Mouse (Mus musculus) neural tube, embryonic 14.5 days (tissue): ENCODE data around the gene Grm2. TPM values are rescaled to one million over a fixed set of nuclear protein-coding genes. Genes with fewer than 3 reads are reported as not detected.
"Not testable (repeated sequence)": the region's sequence is repeated elsewhere in the genome, so short reads cannot be mapped to it uniquely, and the experiment has no call there.

ENCODE experiments used
- ATAC-seq: fragments of 200-750 bp; cut with Nextera tagmentation; 2 replicates; pipeline ENCODE4 v1.8.0; 2017; ENCODE audit warnings: low read depth, mild to moderate bottlenecking, moderate TSS enrichment, moderate library complexity
- H3K27ac ChIP-seq: fragments of 300-500 bp; sonication (generic); 2 replicates; pipeline ENCODE4 v1.5.1; 2014; ENCODE audit warnings: low read depth, mild to moderate bottlenecking, control low read depth, low read length, moderate library complexity, mixed read lengths
- H3K27me3 ChIP-seq: fragments of 300-500 bp; sonication (generic); 2 replicates; pipeline ENCODE4 v1.6.1; 2014; ENCODE audit warnings: low read length; ENCODE audit not compliant: control insufficient read depth, insufficient read depth
- H3K36me3 ChIP-seq: fragments of 300-500 bp; sonication (generic); 2 replicates; pipeline ENCODE4 v1.6.1; 2014; ENCODE audit warnings: low read length, mixed read lengths; ENCODE audit not compliant: control insufficient read depth, insufficient read depth
- H3K4me1 ChIP-seq: fragments of 300-500 bp; sonication (generic); 2 replicates; pipeline ENCODE4 v1.6.1; 2014; ENCODE audit warnings: low read length; ENCODE audit not compliant: control insufficient read depth, insufficient read depth
- H3K4me2 ChIP-seq: fragments of 300-500 bp; sonication (generic); 2 replicates; pipeline ENCODE4 v1.6.1; 2014; ENCODE audit warnings: mild to moderate bottlenecking, low read depth, low read length, control low read depth
- H3K4me3 ChIP-seq: fragments of 300-500 bp; sonication (generic); 2 replicates; pipeline ENCODE4 v1.5.1; 2014; ENCODE audit warnings: low read depth, low read length, control low read depth, mixed read lengths
- H3K9ac ChIP-seq: fragments of 300-500 bp; sonication (generic); replicated peaks from 2 replicates; pipeline ENCODE4 v1.6.1; 2014; ENCODE audit warnings: low read depth, mild to moderate bottlenecking, control low read depth, low read length, mixed read lengths
- H3K9me3 ChIP-seq: fragments of 300-500 bp; sonication (generic); 2 replicates; pipeline ENCODE4 v1.6.1; 2016; ENCODE audit warnings: low read length; ENCODE audit not compliant: control insufficient read depth
- WGBS: fragments of 180-500 bp; shearing (Covaris S2); extraction: QIAGEN DNeasy Blood & Tissue Kit; methylation state at CpG from one replicate; pipeline ENCODE4 v1.1.7; 2014; 5-methylcytosine and 5-hydroxymethylcytosine counted together
- polyA plus RNA-seq: library from polyadenylated mRNA; unstranded; fragments of >200 nt; fragmentation: Nextera tagmentation; extraction: Ambion mirVana; gene quantifications from 2 replicates; pipeline ENCODE4 v1.2.1, GENCODE M21; 2014

The Grm2 gene
- polyA plus RNA-seq, 1 experiment from 2014 or later: 7.5 TPM

GRCm38 (mm10) chr9:106643128-106643527, 12.8 kb downstream of the Grm2 start:
- Histone ChIP-seq H3K4me2 (no peak overlapping the region), H3K27ac (no peak overlapping the region), H3K36me3 (no peaks in the 10 kb centered on the region), H3K4me1 (no peaks in the 10 kb centered on the region), H3K4me3 (no peak overlapping the region), H3K9me3 (no peaks in the 10 kb centered on the region), H3K27me3 (no peaks in the 10 kb centered on the region), H3K9ac (no peak overlapping the region)
- 31% methylated on average over 7 of the region's 7 CpGs for WGBS
- ATAC-seq: no peak

- Histone ChIP-seq H3K27me3 (no peaks in the 10 kb centered on the region), H3K9me3 (no peaks in the 10 kb centered on the region), H3K9ac (no peak overlapping the region), H3K27ac (no peak overlapping the region), H3K4me2 (no peak overlapping the region), H3K36me3 (no peaks in the 10 kb centered on the region), H3K4me1 (no peaks in the 10 kb centered on the region), H3K4me3 (no peak overlapping the region)
- ATAC-seq: no peak
- WGBS: 72% methylated on average over 5 of the region's 5 CpGs
Measured at GRCm38 (mm10) chr9:106641346-106641745, 14.5 kb downstream of the Grm2 start.

DNA sequence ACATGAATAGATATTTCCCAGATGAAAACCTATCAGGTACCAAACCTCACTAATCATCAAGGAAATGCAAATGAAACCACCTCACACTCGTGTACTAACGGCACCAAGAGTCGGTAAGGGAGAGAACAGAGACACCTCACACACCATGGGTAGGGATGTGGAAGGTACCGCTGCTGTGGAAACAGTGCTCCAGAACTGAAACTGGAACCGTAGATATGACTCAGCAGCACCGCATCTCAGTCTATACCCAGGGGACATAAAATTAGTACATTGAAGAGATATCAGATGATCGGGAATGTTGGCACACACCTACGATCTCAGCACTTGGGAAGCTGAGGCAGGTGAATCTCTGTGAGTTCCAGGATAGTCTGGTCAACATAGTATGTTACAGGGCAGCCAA, 17.7 kb downstream of the Grm2 start:
- 93% methylated on average over 8 of the region's 8 CpGs for WGBS
- H3K9ac ChIP-seq: no peak overlapping the region
- H3K27ac ChIP-seq: no peak overlapping the region
- H3K27me3 ChIP-seq: no peaks in the 10 kb centered on the region
- ATAC-seq: no peak
- no peak overlapping the region for H3K4me2 ChIP-seq
- H3K4me3 ChIP-seq: no peak overlapping the region
- no peaks in the 10 kb centered on the region for H3K9me3 ChIP-seq
- no peaks in the 10 kb centered on the region for H3K4me1 ChIP-seq
- no peaks in the 10 kb centered on the region for H3K36me3 ChIP-seq

- no peak for ATAC-seq
- Histone ChIP-seq H3K4me1 (no peaks in the 10 kb centered on the region), H3K36me3 (no peaks in the 10 kb centered on the region), H3K27ac (no peak overlapping the region), H3K9ac (no peak overlapping the region), H3K4me3 (no peak overlapping the region), H3K27me3 (no peaks in the 10 kb centered on the region), H3K9me3 (no peaks in the 10 kb centered on the region), H3K4me2 (no peak overlapping the region)
- 74% methylated on average over 5 of the region's 5 CpGs for WGBS
Measured at GRCm38 (mm10) chr9:106632185-106632584, 23.7 kb downstream of the Grm2 start.

- H3K27ac ChIP-seq, H3K9ac ChIP-seq, H3K36me3 ChIP-seq, H3K9me3 ChIP-seq, H3K4me1 ChIP-seq, ATAC-seq, H3K27me3 ChIP-seq, H3K4me2 ChIP-seq, H3K4me3 ChIP-seq: not testable (repeated sequence)
- WGBS: 28% methylated on average over 7 of the region's 8 CpGs
Measured at GRCm38 (mm10) chr9:106627796-106628195, 28.1 kb downstream of the Grm2 start.

DNA sequence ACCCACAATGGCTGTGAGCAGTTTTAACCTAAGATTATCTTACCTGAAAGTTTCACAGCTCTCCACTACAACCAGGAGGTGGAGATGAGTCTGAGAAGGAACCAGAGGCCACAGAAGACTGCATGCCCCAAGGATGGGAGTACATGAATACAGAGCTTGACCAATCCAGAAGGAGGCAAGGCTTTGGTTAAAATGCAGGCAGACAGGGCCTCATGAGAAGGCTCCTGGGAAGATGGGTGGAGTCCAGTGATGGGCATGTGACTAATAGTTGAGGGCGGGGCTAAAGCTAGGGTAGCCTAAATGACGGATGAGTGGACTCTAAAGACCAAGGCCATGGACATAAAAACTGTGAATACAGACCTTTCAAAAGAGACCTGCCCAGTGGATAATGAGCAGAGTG, 29.6 kb downstream of the Grm2 start, which contains the start of gene Iqcf6:
TSS of gene Iqcf6 (plus strand) at position 301 of the 400 bp plus-strand sequence.
- Histone ChIP-seq H3K4me3 (no peak within 1 kb of the TSS), H3K4me1 (no peaks in the 10 kb centered on the region), H3K9me3 (no peaks in the 10 kb centered on the region), H3K4me2 (no peak within 1 kb of the TSS), H3K27ac (no peak within 1 kb of the TSS), H3K27me3 (no peaks in the 10 kb centered on the region), H3K36me3 (no peaks in the 10 kb centered on the region), H3K9ac (no peak within 1 kb of the TSS)
- WGBS: 83% methylated on average over 2 of the region's 2 CpGs
- no peak for ATAC-seq

DNA sequence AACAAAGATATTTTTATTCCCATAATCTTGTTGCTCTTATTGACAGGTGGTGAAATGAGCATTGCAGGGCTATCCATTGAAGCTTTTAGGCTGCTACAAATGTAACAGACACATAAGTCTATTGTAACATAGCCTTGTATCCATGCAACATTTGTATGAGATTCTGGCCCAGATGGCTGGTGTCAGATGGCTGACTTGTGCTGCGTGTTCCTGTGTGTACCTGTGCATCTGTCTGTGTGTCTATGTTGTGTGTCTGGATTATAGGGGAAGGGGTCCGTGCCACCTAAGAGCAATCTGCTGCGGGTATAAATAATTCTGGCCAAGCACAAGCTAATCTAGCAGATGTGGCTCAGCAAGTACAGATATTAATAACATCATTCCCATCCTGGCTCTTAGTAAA, 38.4 kb downstream of the Grm2 start:
- no peaks in the 10 kb centered on the region for H3K27me3 ChIP-seq
- H3K9me3 ChIP-seq: no peaks in the 10 kb centered on the region; the same call in 1 of the 2 replicates
- H3K27ac ChIP-seq: no peak overlapping the region
- WGBS: 87% methylated on average over 3 of the region's 3 CpGs
- no peak overlapping the region for H3K9ac ChIP-seq
- no peak for ATAC-seq
- no peaks in the 10 kb centered on the region for H3K36me3 ChIP-seq
- no peak overlapping the region for H3K4me3 ChIP-seq
- H3K4me1 ChIP-seq: no peaks in the 10 kb centered on the region
- H3K4me2 ChIP-seq: no peak overlapping the region

DNA sequence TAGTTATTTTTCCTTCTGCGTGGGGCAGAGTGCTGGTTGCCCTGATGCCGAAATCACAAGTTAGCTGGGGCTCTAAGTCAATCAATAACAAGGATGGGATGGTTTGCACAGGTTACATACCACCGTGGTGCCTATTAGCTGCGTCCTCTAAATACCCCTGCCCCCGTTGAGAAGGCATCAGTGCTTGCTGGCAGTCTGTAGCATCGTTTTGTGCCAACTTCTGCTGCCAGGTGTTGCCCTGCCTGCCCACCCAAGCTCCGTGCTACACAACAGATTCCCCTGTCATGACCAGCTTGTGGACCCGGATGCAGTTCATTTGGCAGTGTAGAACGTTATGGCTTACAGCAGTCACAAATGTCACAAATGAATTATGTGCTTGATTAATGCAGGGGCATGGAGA, 39.6 kb downstream of the Grm2 start:
- Histone ChIP-seq H3K27me3 (no peaks in the 10 kb centered on the region), H3K36me3 (no peaks in the 10 kb centered on the region), H3K4me2 (no peak overlapping the region), H3K4me3 (no peak overlapping the region), H3K4me1 (no peaks in the 10 kb centered on the region), H3K9ac (no peak overlapping the region), H3K27ac (no peak overlapping the region), H3K9me3 (no peaks in the 10 kb centered on the region; the same call in 1 of the 2 replicates)
- WGBS: 83% methylated on average over 9 of the region's 9 CpGs
- no peak for ATAC-seq

DNA sequence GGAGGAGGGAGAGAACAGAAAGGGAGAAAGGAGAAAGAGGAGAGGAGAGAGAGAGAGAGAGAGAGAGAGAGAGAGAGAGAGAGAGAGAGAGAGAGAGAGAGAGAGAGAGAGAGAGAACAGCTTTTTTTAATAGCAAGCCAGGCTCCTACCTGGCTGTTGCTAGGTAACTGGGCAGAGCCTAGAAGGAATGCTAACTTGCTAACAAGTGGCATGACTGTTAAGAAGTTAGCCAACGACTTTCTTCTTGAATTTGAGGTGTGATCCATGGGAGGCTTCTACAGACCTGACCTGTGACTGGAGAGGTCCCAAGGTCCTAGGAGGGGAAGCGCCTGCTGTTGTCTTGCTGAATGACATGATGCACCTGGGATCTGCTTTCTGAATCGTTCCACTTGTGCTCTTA, 41.3 kb downstream of the Grm2 start:
- Histone ChIP-seq H3K9me3 (no peaks in the 10 kb centered on the region; the same call in 1 of the 2 replicates), H3K27me3 (no peaks in the 10 kb centered on the region), H3K4me2 (no peak overlapping the region), H3K4me3 (no peak overlapping the region), H3K36me3 (no peaks in the 10 kb centered on the region), H3K27ac (no peak overlapping the region), H3K9ac (no peak overlapping the region), H3K4me1 (no peaks in the 10 kb centered on the region)
- no peak for ATAC-seq
- 52% methylated on average over 3 of the region's 3 CpGs for WGBS

- Histone ChIP-seq H3K27ac (no peak overlapping the region), H3K9me3 (no peaks in the 10 kb centered on the region), H3K36me3 (no peaks in the 10 kb centered on the region), H3K4me2 (no peak overlapping the region), H3K9ac (no peak overlapping the region), H3K4me1 (no peaks in the 10 kb centered on the region), H3K27me3 (no peaks in the 10 kb centered on the region), H3K4me3 (no peak overlapping the region)
- 77% methylated on average over 2 of the region's 2 CpGs for WGBS
- no peak for ATAC-seq
Measured at GRCm38 (mm10) chr9:106613951-106614350, 41.9 kb downstream of the Grm2 start.
